Mouse (Mus musculus) gastrocnemius, adult 2 months (tissue): ENCODE measurements at regions not wholly inside any gene's neighbourhood (a gene's known extent, or its start where the extent isn't known, plus 50 kb on each side); places are given as distances from the start of the nearest gene placed in this dataset.
"Not testable (repeated sequence)": the region's sequence is repeated elsewhere in the genome, so short reads cannot be mapped to it uniquely, and the experiment has no call there.

Source experiments
- DNase-seq: peaks from one replicate; pipeline ENCODE4 v3.0.0; 2022
- H3K27ac ChIP-seq: fragments of 200-600 bp; 2 replicates; pipeline ENCODE4 v1.8.1; 2022; ENCODE audit warnings: mild to moderate bottlenecking
- H3K4me3 ChIP-seq: fragments of 200-600 bp; 2 replicates; pipeline ENCODE4 v1.8.1; 2022; ENCODE audit warnings: mild to moderate bottlenecking, moderate library complexity
- CTCF ChIP-seq: fragments of 200-600 bp; IDR thresholded peaks from 2 replicates; pipeline ENCODE4 v1.8.1; 2022; ENCODE audit warnings: antibody characterized with exemption, mild to moderate bottlenecking, moderate library complexity
- intact Hi-C: fragments of 180-260 bp; cut with DNase I; formaldehyde crosslinking; loops from one replicate; pipeline ENCODE4 v1.15.1; 2025

GRCm38 (mm10) chr2:108785161-108785957 lies 495.2 kb upstream of the Kif18a start:
- Histone ChIP-seq H3K4me3 (no peak overlapping the region), H3K27ac (no peak overlapping the region)
- TF ChIP-seq CTCF, result no peak
- DNase-seq, result no peak
- intact Hi-C loops, result no loop called here

- DNase-seq, result no peak
- TF ChIP-seq CTCF, result no peak
- H3K27ac ChIP-seq, result no peak overlapping the region
- H3K4me3 ChIP-seq, result no peak overlapping the region
- intact Hi-C loops, result no loop called here
These were observed 491.4 kb upstream of the Kif18a start for GRCm38 (mm10) chr2:108789166-108789565.

- intact Hi-C loops, result no loop called here
- H3K4me3 ChIP-seq, result no peak overlapping the region
- H3K27ac ChIP-seq, result no peak overlapping the region
- DNase-seq, result no peak
- TF ChIP-seq CTCF, result no peak
These were observed 485.4 kb upstream of the Kif18a start for GRCm38 (mm10) chr2:108795145-108795544.

GRCm38 (mm10) chr2:108796816-108797581 lies 483.5 kb upstream of the Kif18a start:
- intact Hi-C loops, result no loop called here
- DNase-seq, result no peak
- Histone ChIP-seq H3K4me3 (no peak overlapping the region), H3K27ac (no peak overlapping the region)
- TF ChIP-seq CTCF, result no peak

GRCm38 (mm10) chr2:108812367-108812766 lies 468.2 kb upstream of the Kif18a start:
- H3K4me3 ChIP-seq, result no peak overlapping the region
- H3K27ac ChIP-seq, result no peak overlapping the region
- DNase-seq, result no peak
- intact Hi-C loops, result no loop called here
- TF ChIP-seq CTCF, result no peak

GRCm38 (mm10) chr2:108813040-108813566 lies 467.4 kb upstream of the Kif18a start:
- no peak overlapping the region for H3K4me3 ChIP-seq
- no peak for TF ChIP-seq CTCF
- DNase-seq, result no peak
- intact Hi-C loops, result no loop called here
- no peak overlapping the region for H3K27ac ChIP-seq

- DNase-seq, result no peak
- intact Hi-C loops, result no loop called here
- no peak overlapping the region for H3K27ac ChIP-seq
- H3K4me3 ChIP-seq, result no peak overlapping the region
- TF ChIP-seq CTCF, result no peak
These were observed 464.0 kb upstream of the Kif18a start for GRCm38 (mm10) chr2:108816579-108816978.

- no peak for DNase-seq
- intact Hi-C loops, result no loop called here
- Histone ChIP-seq H3K4me3 (no peak overlapping the region), H3K27ac (no peak overlapping the region)
- no peak for TF ChIP-seq CTCF
These were observed 456.5 kb upstream of the Kif18a start for GRCm38 (mm10) chr2:108824025-108824424.

GRCm38 (mm10) chr2:108825981-108826380 lies 454.6 kb upstream of the Kif18a start:
- intact Hi-C loops, result no loop called here
- Histone ChIP-seq H3K4me3 (no peak overlapping the region), H3K27ac (no peak overlapping the region)
- no peak for DNase-seq
- TF ChIP-seq CTCF, result no peak

GRCm38 (mm10) chr2:108827106-108827838 lies 453.3 kb upstream of the Kif18a start:
- H3K4me3 ChIP-seq, result no peak overlapping the region
- DNase-seq, result no peak
- no peak overlapping the region for H3K27ac ChIP-seq
- intact Hi-C loops, result no loop called here
- TF ChIP-seq CTCF, result no peak

GRCm38 (mm10) chr2:108827974-108828700 lies 452.4 kb upstream of the Kif18a start:
- TF ChIP-seq CTCF, result no peak
- Histone ChIP-seq H3K4me3 (no peak overlapping the region), H3K27ac (no peak overlapping the region)
- no peak for DNase-seq
- intact Hi-C loops, result no loop called here

GRCm38 (mm10) chr2:108843855-108844254 lies 436.7 kb upstream of the Kif18a start:
- H3K27ac ChIP-seq, intact Hi-C loops, H3K4me3 ChIP-seq, DNase-seq: not testable (repeated sequence)
